Mouse (Mus musculus) T-helper 17 cell (primary cell): Measurements from ENCODE around the gene Sik1.

Experiments
- in situ Hi-C, 2 experiments: fragments of 300-600 bp; cut with MboI, MseI; formaldehyde crosslinking; loops; 1 replicate in 1 of 2; 2 replicates in 1 of 2; pipeline ENCODE4 v1.15.1; 2025; ENCODE audit warnings: high pct_unique_total_duplicates in 2 of 2

Gene Sik1

DNA sequence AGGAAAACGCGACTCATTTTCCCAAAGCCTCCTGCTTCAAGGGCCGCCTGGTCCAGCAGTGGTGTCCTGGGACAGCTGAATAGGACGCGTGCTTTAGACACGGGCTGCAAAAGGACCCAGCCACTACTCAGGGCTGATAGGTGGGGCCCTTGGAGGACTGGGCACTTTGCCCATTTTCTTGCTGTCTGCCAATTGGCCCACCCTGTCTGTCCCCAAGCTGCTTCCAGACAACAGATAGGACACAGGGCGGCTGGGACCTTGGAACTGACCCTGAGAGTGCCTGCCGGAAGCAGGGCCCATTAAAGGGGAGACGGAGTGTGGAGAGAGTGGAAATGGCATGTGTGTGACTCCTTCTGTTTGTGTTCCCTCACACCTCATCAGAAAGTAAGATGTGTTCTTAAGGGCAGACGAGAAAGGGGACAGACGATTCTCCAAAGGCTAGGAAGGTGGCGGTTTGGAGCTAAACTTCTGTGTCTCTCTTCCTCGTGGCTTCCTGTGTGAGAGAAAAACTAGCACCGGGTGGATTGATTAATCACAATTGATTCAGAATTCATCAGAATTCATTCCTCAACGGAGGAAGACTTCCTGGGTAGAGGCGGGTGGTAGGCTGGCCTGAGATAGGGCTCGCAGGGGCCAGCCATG lies 1.0 kb upstream of the Sik1 start:
- in situ Hi-C loops: loop anchor here (5.0 to 10.0 kb wide), 2 partner anchors 162 to 164 kb away; no protein-coding TSS in a partner anchor

DNA sequence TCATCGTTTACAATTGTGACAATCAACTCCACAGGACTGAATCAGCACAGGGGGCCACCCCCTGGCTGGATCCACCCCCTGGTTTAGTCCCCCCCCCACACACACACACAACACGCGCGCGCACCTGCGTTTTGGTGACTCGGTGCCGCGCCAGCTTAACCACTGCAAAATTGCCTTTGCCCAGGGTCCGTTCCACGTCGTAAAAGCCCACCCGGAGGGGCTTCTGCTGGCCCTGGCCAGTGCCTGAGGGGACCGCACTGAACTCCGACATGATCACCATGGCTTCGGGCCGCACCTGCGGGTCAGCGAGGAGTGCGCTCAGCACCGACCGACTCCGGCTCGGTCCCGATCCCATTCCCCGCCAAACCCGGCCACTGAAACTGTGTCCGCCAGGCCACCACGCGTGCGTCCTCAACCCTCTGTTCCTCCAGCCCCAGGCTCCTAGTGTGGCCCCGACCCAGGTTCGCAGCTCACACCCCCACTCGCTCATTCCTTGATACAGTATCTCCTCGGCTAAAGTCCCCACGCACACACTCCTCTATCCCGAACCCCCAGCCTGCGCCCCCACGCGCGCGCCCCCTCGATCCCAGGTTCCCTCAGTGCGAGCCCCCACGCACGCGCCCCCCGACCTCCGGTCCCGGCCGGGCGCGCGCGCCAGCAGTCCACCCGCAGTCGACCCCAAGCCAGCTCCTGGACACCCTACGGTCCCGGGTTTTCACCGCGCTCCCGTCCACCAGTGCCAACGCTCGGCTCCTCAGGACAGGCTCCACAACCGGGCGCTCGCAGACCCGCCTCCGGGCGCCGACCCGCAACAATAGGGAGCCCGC lies 621 bp downstream of the Sik1 start:
- in situ Hi-C loops: loop anchor here (5.0 to 10.0 kb wide), 2 partner anchors 160 to 163 kb away; no protein-coding TSS in a partner anchor

DNA sequence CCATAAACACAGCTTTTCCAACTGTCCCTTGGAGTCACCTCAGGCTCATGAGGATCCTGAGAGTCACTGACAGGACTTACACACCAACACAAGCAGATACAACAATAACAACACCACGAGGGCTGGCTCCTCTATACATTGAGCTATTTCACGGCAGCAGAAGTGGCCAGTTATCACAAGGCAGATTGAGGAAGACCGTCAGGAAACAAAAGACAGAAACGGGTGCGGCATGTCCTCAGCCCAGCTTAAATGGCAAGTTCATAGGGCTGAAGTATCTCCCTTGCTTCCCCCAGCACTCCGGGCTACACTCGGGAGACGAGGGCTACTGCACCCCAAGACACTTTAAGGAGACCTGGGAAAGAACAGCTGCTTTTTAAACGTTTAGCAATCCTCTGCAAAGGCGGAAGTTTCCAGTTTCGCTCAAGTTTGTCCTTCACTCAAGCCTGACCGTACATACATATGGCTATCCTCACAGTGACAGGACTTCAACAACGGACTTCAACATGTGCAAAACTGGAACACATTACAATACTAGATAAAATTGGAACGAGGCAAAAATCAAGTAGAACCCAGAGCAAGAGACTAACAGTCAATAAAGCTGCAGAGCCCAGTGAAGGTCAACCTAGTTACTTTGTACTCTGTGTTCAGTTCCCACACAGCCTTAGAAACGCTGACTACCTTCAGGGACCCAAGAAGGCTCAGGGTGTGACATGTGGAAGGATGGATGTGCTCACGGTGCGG lies 2.0 kb downstream of the Sik1 start:
- in situ Hi-C loops: loop anchor here in 1 of 2 experiments (10.0 kb wide), 1 partner anchor 159 kb away; no protein-coding TSS in a partner anchor

DNA sequence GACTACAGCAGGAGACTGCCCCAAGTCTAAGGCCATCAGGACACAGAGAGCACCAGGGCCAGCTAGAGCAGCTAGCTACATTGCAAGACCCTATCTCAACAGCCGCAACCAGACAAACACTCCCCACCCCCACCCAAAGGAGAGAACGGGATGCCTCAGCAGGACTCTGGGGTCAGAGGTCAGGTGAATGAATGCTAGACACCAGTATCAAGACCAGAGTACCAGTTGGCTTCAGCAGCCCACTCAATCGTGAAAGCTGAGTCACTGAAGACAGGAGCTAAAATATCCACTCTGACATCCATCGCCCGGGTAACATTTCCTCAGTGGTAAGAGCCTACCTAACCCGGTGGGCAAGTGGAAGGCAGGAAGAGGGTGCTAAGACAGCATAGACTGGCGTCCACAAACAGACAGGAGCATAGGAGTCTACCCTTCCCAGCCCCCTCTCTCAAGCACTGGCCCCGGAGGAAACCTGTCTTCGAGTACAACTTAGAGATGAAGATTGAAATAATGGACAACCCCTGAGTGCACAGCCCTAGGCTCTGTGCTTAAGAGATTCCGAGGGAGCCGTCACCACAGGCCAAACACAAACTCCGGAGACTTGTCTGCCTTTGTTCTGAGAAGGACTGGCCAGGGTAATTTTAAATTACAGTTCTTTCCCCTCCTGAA lies 2.7 kb downstream of the Sik1 start:
- in situ Hi-C loops: loop anchor here in 1 of 2 experiments (10.0 kb wide), 1 partner anchor 158 kb away; no protein-coding TSS in a partner anchor

DNA sequence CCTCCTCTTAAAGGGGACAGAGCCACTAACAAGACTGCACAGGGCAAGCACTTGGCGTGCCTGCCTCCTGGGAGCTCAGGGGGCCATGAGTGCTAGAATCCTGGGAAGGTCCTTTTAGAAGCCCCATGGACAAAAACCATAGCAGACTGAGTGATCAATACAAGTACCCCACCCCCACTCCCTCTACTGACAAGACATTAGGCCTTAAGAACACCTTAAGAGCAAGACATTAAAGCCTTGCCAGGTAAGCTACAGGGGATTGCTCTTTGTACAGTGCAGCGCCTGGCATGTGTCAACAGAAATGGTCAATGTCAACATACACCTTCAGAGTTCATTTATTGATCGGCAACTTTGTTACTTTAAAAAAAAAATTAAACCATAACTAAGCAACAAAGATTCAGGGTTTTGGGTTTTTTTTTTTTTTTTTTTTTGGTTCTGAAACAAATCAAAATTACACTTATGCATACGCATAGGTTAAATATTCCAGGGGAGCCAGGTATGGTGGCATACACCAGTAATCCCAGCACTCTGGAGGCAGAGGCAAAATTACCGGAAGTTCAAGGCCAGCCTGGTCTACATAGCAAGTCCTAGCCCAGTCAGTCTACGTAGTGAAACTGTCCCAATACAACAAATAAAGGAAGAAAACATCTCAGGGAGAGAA lies 3.7 kb downstream of the Sik1 start:
- in situ Hi-C loops: loop anchor here in 1 of 2 experiments (10.0 kb wide), 1 partner anchor 157 kb away; no protein-coding TSS in a partner anchor

DNA sequence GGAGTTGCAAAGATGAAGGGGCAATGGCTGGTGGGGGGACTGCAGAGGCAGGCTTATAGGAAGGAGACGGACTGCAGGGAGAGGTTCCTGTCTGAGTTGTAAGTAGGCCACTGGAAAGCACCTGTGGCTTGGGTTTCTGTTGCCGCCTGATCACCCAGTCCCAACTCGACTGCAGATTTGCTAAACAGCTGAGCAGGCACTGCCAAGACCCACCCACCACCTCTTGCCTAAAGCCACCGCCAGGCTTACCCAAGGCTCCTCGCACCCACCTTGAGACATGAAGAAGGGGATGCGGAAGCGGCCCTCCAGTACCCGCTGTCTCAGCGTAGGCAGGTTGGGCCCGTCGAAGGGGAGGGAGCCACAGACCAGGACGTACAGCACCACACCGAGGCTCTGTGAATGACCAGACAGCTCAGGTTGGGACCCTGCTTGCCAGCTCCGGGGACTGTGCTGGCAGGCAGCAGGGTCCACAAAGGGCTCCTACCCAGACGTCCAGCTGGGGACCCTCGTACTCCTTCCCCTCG lies 5.1 kb downstream of the Sik1 start:
- in situ Hi-C loops: loop anchor here in 1 of 2 experiments (10.0 kb wide), 1 partner anchor 156 kb away; no protein-coding TSS in a partner anchor

DNA sequence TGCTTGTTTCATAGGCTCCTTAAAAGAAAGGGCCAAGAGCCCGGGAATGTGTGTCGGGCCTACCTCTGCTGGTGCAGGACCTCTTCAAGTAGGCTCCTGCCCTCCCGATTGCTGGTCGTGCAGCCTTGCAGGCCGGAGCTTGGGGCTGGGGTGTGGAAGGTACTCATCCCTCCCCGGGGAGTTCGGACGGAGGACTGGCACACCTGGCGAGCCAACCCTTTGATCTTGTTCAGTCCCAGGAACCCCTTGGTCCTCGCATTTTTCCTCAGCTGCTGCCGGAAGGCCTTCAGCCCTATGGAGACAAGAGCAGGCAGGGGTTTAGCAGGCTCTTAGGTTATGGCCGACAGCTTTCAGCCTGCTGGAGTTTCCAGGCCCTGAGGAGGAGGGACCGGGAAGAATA lies 8.6 kb downstream of the Sik1 start:
- in situ Hi-C loops: no loop called here

DNA sequence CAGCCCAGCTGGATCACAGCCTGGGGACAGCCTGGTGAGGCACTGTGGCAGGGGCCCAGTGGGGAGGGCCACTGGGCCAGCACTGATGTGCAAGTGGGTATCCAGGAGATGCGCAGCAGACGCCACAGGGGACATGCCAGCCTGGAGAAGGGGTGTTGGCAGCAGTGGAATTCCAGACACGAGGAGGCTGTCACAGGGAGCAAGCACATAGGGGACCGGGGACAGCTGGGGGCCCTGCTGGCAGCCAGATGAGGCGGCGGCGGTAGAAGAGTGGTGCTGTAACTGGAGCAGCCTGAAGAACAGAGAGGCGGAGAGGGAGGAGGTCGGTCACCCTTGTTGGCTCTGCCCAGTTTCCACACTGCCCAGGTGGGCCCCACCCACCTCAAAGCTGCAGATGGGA lies 9.3 kb downstream of the Sik1 start:
- in situ Hi-C loops: no loop called here

DNA sequence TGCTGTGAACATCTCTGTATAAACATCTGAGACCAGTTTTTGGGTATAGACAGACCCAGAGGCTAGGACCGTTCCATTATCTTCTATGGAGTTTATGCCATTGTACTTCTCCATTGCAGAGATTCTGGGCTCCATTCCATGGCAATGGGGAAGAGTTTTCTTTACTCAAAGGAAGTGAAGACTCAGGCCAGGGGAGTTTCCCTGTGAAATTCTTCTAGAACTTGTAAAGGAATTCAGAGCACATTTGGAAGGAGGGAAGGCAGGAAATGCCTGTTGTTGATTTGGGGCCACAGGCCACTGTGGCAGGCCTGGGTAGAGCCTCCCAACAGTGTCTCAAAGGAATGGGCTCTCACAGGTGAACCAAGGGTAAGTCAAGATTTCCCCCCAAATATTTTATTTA lies 11.7 kb downstream of the Sik1 start:
- in situ Hi-C loops: no loop called here

DNA sequence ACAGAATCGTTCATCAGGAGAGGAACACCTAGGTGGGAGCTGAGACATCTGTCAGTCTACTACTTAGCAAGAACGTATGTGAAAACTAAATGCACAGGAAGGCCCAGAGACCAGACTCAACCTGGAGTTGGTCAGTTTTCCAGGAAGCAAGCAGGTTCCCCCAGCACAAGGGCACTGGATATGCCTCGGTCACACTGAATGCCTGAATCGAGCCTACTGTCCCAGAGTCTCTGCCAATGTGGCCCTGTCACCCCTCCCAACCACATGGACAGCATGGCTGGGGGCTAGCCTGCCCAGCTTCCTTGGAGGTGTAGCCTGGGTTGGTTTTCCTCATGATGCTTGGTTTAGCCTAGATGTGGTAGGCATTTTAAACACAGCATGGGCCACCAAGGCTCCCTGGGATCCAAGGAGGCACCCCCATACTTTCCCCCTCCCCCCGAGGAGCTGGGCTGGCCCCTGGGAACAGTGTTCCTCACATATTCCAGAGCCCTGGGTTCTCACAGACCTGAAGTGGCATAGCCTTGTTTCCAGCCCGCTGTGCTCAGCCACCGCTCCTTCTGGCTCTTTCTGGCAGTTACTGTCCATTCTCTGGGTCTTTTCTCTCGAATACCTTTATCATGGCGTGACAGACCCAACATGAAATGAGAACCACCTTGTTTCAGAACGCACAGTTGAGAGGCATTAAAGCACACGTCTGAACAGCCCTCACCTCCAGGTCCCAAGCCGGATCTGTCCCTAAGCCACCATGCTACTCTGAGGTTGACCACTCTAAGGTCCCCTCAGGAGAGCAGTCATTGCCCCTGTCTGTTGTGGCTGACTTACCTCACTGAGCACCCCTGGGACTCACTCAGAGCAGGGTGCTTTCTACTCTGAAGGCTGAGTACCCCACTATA lies 12.4 kb downstream of the Sik1 start:
- in situ Hi-C loops: no loop called here

DNA sequence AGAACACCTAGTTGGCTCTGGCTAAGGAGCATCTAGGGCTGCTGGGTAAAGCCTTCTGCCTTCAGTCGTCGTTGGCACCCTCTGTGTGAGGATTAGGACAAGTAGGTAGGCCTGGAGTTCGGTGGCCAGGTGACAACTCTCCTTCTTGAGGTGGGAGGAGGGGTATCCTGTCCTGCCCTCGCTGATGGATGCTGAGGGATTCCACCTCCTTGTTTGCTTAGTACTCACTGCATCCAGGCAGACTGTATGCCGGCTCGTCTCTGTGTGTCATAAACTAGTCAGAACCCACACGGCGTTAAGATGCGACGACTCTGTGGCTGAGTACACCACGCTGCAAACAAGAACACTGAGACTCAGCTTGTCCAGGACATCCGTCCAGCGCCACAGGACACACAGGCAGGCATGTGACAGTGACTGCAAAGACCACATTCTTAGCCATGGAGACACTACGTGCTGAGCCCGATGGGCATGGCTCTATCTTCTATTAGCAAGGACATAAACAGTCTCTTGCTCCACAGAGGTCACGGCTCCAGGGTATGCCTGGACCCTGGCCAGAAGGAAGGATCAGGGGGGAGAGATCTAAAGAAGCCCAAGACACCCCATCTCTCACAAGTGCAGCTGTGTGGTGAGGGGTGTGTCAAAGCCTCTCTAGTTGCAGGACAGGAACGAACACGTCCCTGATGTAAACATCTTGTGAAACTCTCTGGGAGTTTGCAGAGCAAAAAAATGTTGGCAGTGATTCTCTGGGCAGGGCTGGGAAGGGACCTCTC lies 13.6 kb downstream of the Sik1 start:
- in situ Hi-C loops: no loop called here

DNA sequence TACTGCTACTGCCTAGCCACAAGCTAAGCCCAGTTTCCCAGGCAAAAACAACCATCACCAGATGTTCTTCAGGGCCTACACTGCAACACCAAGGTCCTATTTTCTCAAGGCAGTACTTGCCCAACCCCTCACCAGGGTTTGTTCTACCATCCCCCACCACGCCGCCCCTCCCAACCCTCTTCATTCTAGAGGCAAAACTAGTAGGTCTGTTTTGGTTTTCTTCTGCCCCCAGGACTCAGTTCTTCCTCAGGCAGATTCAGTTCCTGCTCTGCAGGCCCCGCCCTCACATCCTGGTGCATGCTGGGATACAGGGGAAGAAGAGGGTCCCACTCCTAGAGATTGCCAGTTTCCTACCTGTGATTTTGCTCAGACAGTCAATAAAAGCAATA lies 14.2 kb downstream of the Sik1 start:
- in situ Hi-C loops: no loop called here

DNA sequence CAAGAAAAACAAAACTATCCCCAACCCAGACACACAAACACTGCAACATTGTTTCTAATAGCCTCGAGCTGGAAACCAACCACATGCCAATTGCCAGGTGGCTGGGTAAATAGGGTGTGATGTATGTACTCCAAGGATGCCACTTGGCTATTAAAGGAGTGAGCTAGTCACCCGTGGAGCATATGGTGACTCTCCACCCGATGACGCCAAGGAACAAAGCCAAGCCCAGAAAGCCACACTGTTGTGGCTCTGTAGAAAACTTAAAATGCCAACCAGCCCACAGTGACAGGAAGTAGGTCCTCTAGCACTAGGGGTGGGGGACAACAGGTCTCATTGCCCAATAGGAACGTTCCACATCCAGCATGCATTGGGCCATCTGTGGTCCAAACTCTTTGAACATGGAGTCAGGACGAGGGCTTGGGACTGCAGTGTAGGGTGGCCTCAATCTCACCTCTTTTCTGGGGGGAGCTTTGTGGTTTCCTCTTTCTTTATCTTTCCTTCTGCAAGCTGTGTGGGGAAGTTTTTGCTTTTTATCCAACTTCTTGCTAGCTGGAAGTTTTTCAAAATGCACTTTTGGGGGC lies 15.1 kb downstream of the Sik1 start:
- in situ Hi-C loops: no loop called here

DNA sequence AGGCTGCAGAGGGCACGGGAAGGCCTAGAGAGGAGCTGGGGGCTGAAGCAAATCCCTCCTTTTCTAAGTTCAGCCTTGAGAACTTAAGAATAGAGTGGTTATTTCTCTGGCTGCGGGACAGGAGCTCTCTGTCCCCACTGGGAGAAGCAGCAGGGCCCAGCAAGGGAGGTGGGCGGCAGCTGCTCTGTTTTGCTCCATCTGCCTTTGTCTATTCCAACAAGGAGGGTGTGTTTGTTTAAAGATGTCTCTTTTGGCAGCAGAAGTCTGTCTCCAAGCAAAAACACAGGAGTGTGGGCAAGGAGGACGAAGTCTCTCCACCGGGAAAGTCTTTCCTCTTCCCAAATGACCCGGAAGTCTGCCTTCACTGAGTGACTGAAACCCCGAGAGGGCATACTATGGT lies 18.8 kb downstream of the Sik1 start:
- in situ Hi-C loops: no loop called here

DNA sequence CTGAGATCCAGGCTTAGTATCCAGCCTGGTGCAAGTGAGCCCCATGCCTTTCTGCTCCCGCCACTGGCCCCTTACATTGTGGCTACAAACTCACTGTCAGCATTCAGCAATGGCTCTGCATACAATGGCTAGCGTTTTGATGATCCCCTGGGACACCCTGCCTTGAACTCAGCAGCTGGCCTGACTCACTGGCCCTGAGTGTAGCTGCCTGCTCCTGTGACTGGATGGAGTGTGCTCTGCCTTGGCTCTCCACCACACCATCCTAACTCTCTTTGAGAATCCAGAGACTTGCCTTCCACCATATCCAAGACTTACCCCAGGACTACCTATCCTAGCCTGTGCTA lies 19.4 kb downstream of the Sik1 start:
- in situ Hi-C loops: no loop called here

DNA sequence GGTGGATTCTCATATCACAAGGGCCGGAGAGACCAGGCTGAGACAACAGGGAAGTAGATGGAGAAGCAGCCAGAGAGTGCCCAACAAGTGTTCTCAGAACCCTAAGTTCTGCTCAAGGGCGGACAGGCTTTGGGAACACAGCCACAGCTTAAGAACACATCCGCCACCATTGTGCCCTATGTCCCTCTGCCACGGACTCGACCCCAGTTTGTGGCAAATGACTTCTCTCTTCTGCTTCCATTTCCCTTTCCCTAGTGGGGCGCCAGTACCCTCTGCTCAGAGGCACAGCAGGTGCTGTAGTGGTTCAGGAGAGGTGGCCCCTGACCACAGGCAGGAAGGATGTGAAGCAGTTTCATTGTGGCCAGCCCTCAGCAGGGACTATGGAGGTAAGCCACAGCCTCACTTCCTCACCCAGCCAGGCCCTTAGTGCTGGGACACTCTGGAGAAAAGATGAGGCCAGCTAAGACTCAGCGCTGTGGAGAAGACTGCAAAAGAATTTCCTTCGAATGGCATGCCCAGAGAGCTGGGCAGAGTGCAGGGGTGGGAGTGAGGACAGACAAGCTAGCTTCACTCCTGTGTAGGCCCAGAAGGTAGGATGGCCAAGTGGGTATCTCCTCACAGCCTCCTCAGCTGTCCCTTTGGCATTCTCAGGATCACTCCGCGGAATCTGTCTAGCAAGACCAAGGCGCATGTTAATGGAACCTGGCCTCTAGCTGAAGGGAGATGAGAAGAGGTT lies 19.9 kb downstream of the Sik1 start:
- in situ Hi-C loops: no loop called here

DNA sequence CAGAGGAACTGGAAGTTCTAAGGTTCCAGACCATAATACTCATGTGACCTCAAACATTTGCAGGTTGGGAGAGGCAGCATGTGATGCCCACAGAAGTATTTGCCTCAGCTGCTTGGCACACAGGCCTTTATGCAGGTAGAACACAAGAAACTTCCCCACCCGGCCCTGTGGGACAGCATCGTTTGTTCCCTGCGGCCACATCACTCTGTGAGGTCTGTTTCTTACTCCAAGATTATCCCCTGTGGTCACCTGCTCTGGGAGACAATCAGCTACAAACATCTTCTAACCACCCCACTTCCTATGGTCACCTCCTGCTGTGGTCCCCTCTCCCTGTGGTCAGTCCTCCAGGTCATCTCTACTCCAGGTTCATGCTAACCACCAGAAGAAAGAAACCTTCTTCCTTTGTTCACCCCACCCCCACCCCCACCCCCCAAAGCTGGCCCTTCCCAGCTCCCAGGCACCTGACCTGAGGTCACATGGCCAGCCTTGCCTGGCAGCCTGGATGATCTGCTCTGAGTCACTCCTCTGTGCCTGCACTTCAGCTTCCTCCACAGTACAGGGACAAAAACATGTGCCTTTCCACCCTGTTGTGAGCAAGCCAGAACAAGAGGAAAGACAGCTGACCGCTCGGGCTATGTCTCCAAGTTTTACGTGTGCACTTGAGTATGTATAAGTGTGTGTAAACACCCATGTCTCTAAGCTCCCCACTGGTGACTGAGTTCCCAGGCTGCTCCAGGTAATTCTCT lies 21.1 kb downstream of the Sik1 start:
- in situ Hi-C loops: no loop called here
